Mouse (Mus musculus) bone marrow macrophage, adult 2 months (primary cell): ENCODE data around the gene Ikzf5.

Source experiments
- CTCF ChIP-seq: IDR thresholded peaks from 2 replicates; pipeline ENCODE4 v1.5.1; 2012; ENCODE audit warnings: low read depth, mild to moderate bottlenecking, low read length, moderate library complexity
- POLR2A ChIP-seq: IDR thresholded peaks from 2 replicates; pipeline ENCODE4 v1.6.1; 2012; ENCODE audit warnings: mild to moderate bottlenecking, low read depth, low read length, borderline replicate concordance

DNA sequence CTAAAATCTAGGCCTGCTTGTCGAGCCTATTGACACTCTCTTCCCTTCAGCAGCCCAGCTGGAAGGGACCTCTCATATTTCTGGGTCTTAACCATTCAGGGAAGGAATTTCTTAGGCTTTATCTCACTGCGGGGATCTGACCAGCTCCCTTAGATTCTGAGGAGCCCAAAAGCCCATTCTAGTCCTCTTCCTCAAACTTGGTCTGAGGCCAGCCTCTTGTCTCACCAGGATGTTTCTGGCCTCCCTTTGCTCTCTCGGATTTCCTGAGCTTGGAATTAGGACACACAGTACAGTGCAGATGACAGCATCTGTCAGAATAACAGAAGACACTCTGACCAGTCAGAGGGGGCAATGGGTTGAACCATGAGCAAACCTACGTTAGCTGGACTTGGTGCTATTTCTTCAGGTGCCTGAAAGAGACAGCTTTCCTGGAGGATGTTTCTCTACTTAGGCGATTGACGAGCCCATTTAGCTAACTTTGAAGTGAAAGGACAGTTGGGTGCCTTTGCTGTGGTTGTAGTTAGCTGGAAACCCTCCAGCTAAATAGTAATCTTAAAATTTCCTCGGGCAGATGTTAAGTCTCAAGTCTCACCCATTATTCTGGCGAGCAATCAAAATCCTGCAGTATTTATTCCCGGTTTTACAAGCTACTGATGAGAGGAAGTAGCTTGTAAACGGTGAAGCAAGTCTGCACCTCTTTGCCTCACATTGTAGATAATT, 1.1 kb upstream of the Ikzf5 start:
- no peak for TF ChIP-seq CTCF
- no peak for TF ChIP-seq POLR2A
